Mouse (Mus musculus) gastrocnemius, adult 2 months (tissue): Measurements from ENCODE around the gene Gm20388. TPM values are rescaled to one million over a fixed set of nuclear protein-coding genes. Genes with fewer than 3 reads are reported as not detected.

ENCODE experiments used
- DNase-seq: peaks from one replicate; pipeline ENCODE4 v3.0.0; 2022
- H3K27ac ChIP-seq: fragments of 200-600 bp; 2 replicates; pipeline ENCODE4 v1.8.1; 2022; ENCODE audit warnings: mild to moderate bottlenecking
- H3K4me3 ChIP-seq: fragments of 200-600 bp; 2 replicates; pipeline ENCODE4 v1.8.1; 2022; ENCODE audit warnings: mild to moderate bottlenecking, moderate library complexity
- CTCF ChIP-seq: fragments of 200-600 bp; IDR thresholded peaks from 2 replicates; pipeline ENCODE4 v1.8.1; 2022; ENCODE audit warnings: antibody characterized with exemption, mild to moderate bottlenecking, moderate library complexity
- intact Hi-C: fragments of 180-260 bp; cut with DNase I; formaldehyde crosslinking; loops from one replicate; pipeline ENCODE4 v1.15.1; 2025
- total RNA-seq, 2 experiments: library from RNA; stranded (reverse); gene quantifications; 2 replicates each; pipeline ENCODE4 v1.2.3; 2021

Gene Gm20388
- total RNA-seq, 2 experiments from 2014 or later = 6.1 to 15.0 TPM

- DNase-seq = no peak
- TF ChIP-seq CTCF = no peak
- H3K27ac ChIP-seq = no peak overlapping the region
- intact Hi-C loops = no loop called here
- no peak overlapping the region for H3K4me3 ChIP-seq
Measured at GRCm38 (mm10) chr8:121678696-121679095, 1768.1 kb downstream of the Gm20388 start.

GRCm38 (mm10) chr8:121680896-121681295 is 1770.3 kb downstream of the Gm20388 start:
- H3K4me3 ChIP-seq = no peak overlapping the region
- no peak for TF ChIP-seq CTCF
- DNase-seq = no peak
- intact Hi-C loops = no loop called here
- H3K27ac ChIP-seq = no peak overlapping the region

GRCm38 (mm10) chr8:121681457-121681856 is 1770.8 kb downstream of the Gm20388 start:
- DNase-seq = no peak
- no peak for TF ChIP-seq CTCF
- intact Hi-C loops = no loop called here
- H3K27ac ChIP-seq = no peak overlapping the region
- H3K4me3 ChIP-seq = no peak overlapping the region

GRCm38 (mm10) chr8:121683083-121683832 is 1772.6 kb downstream of the Gm20388 start:
- Histone ChIP-seq H3K4me3 (no peak overlapping the region), H3K27ac (no peak overlapping the region)
- TF ChIP-seq CTCF = no peak
- no peak for DNase-seq
- intact Hi-C loops = no loop called here

- peak; percentile 98; the same call in 1 of the 2 replicates for TF ChIP-seq CTCF
- no peak overlapping the region for H3K4me3 ChIP-seq
- no peak overlapping the region for H3K27ac ChIP-seq
- intact Hi-C loops = loop anchor here (1.0 to 2.0 kb wide), 2 partner anchors 82 to 139 kb away; no protein-coding TSS in a partner anchor
- peak; percentile 78 for DNase-seq
Measured at GRCm38 (mm10) chr8:121685419-121685818, 1774.8 kb downstream of the Gm20388 start.

- no peak overlapping the region for H3K4me3 ChIP-seq
- TF ChIP-seq CTCF = no peak
- intact Hi-C loops = no loop called here
- H3K27ac ChIP-seq = no peak overlapping the region
- no peak for DNase-seq
Measured at GRCm38 (mm10) chr8:121687455-121688161, 1777.0 kb downstream of the Gm20388 start.

- intact Hi-C loops = no loop called here
- Histone ChIP-seq H3K27ac (no peak overlapping the region), H3K4me3 (no peak overlapping the region)
- TF ChIP-seq CTCF = no peak
- DNase-seq = no peak
Measured at GRCm38 (mm10) chr8:121688496-121688895, 1777.9 kb downstream of the Gm20388 start.

GRCm38 (mm10) chr8:121694453-121694852 is 1783.8 kb downstream of the Gm20388 start:
- Histone ChIP-seq H3K4me3 (no peak overlapping the region), H3K27ac (no peak overlapping the region)
- intact Hi-C loops = loop anchor here (10.0 kb wide), 2 partner anchors 150 to 230 kb away; no protein-coding TSS in a partner anchor
- peak; percentile 97; the same call in 1 of the 2 replicates for TF ChIP-seq CTCF
- peak; percentile 63 for DNase-seq

- Histone ChIP-seq H3K27ac (no peak overlapping the region), H3K4me3 (no peak overlapping the region)
- intact Hi-C loops = loop anchor here (10.0 kb wide), 2 partner anchors 149 to 229 kb away; no protein-coding TSS in a partner anchor
- no peak for TF ChIP-seq CTCF
- peak; percentile 87 for DNase-seq
Measured at GRCm38 (mm10) chr8:121695585-121696184, 1785.0 kb downstream of the Gm20388 start.

GRCm38 (mm10) chr8:121697735-121698614 is 1787.3 kb downstream of the Gm20388 start:
- no peak overlapping the region for H3K27ac ChIP-seq
- no peak for TF ChIP-seq CTCF
- H3K4me3 ChIP-seq = no peak overlapping the region
- DNase-seq = no peak
- intact Hi-C loops = loop anchor here (10.0 kb wide), 2 partner anchors 147 to 227 kb away; no protein-coding TSS in a partner anchor

- intact Hi-C loops = loop anchor here (10.0 kb wide), 2 partner anchors 146 to 226 kb away; no protein-coding TSS in a partner anchor
- H3K27ac ChIP-seq = no peak overlapping the region
- TF ChIP-seq CTCF = no peak
- no peak for DNase-seq
- no peak overlapping the region for H3K4me3 ChIP-seq
Measured at GRCm38 (mm10) chr8:121698615-121699101, 1788.0 kb downstream of the Gm20388 start.

- intact Hi-C loops = loop anchor here (10.0 kb wide), 2 partner anchors 145 to 225 kb away; no protein-coding TSS in a partner anchor
- no peak for TF ChIP-seq CTCF
- DNase-seq = no peak
- H3K4me3 ChIP-seq = no peak overlapping the region
- no peak overlapping the region for H3K27ac ChIP-seq
Measured at GRCm38 (mm10) chr8:121699936-121700335, 1789.3 kb downstream of the Gm20388 start.
